Mouse (Mus musculus): ENCODE measurements around the gene Rbm44. TPM values are rescaled to one million over a fixed set of nuclear protein-coding genes. Genes with fewer than 3 reads are reported as not detected.

The Rbm44 gene
- polyA plus RNA-seq, 1 experiment from 2014 or later: 1.4 TPM

GRCm38 (mm10) chr1:91219641-91220321, 74.9 kb downstream of the Rbm44 start:
- no peaks in the 10 kb centered on the region for H3K4me1 ChIP-seq (replicated peaks; ENCODE audit: control insufficient read depth, insufficient read depth, low read length)
- no peak overlapping the region for H3K27ac ChIP-seq (ENCODE audit: low read depth, low read length)
- H3K36me3 ChIP-seq (ENCODE audit: control insufficient read depth, insufficient read depth, low read length): no peaks in the 10 kb centered on the region
- no peak overlapping the region for H3K4me3 ChIP-seq (ENCODE audit: low read depth, low read length)
- no peaks in the 10 kb centered on the region for H3K27me3 ChIP-seq (ENCODE audit: control insufficient read depth, insufficient read depth, low read length)
- DNase-seq (ENCODE audit: low spot score) (no peak), ATAC-seq (ENCODE audit: low FRiP score) (no peak)
- no peak overlapping the region for H3K4me2 ChIP-seq (replicated peaks; ENCODE audit: low read depth, low read length)
- H3K9me3 ChIP-seq (ENCODE audit: control insufficient read depth, low read length): no peaks in the 10 kb centered on the region
- 88% methylated on average over 7 of the region's 7 CpGs for WGBS
- H3K9ac ChIP-seq (ENCODE audit: low read depth, low read length): no peak overlapping the region

- H3K9ac ChIP-seq (ENCODE audit: low read depth, low read length): no peak overlapping the region
- no peaks in the 10 kb centered on the region for H3K27me3 ChIP-seq (ENCODE audit: control insufficient read depth, insufficient read depth, low read length)
- no peaks in the 10 kb centered on the region for H3K4me1 ChIP-seq (replicated peaks; ENCODE audit: control insufficient read depth, insufficient read depth, low read length)
- H3K27ac ChIP-seq (ENCODE audit: low read depth, low read length): no peak overlapping the region
- H3K4me3 ChIP-seq (ENCODE audit: low read depth, low read length): no peak overlapping the region
- H3K36me3 ChIP-seq (ENCODE audit: control insufficient read depth, insufficient read depth, low read length): no peaks in the 10 kb centered on the region
- 89% methylated on average over 3 of the region's 3 CpGs for WGBS
- no peaks in the 10 kb centered on the region for H3K9me3 ChIP-seq (ENCODE audit: control insufficient read depth, low read length)
- ATAC-seq (ENCODE audit: low FRiP score): no peak
- no peak overlapping the region for H3K4me2 ChIP-seq (replicated peaks; ENCODE audit: low read depth, low read length)
- no peak for DNase-seq (ENCODE audit: low spot score)
Measured at GRCm38 (mm10) chr1:91220322-91220672, 75.4 kb downstream of the Rbm44 start.

Other genes with a start within 250 kb of the Rbm44 start
- gene Mlph, start 230.0 kb upstream of the Rbm44 start, polyA plus RNA-seq (2014; fragmentation: Nextera tagmentation; extraction: Ambion mirVana): 0.03 TPM in 1 of 2 replicates, not detected in the other
- not detected in 2 replicates for gene Prlh, start 192.0 kb upstream of the Rbm44 start, polyA plus RNA-seq (2014; fragmentation: Nextera tagmentation; extraction: Ambion mirVana)
- gene Rab17, start 175.4 kb upstream of the Rbm44 start, polyA plus RNA-seq (2014; fragmentation: Nextera tagmentation; extraction: Ambion mirVana): 0.33 TPM in 1 of 2 replicates, not detected in the other
- 23.5 and 27.7 TPM in 2 replicates for gene Lrrfip1, start 146.4 kb upstream of the Rbm44 start, polyA plus RNA-seq (2014; fragmentation: Nextera tagmentation; extraction: Ambion mirVana)
- gene Ramp1, start 34.7 kb downstream of the Rbm44 start, polyA plus RNA-seq (2014; fragmentation: Nextera tagmentation; extraction: Ambion mirVana): 0.29 and 0.35 TPM in 2 replicates
- 88.9 and 95.2 TPM in 2 replicates for gene Ube2f, start 105.2 kb downstream of the Rbm44 start, polyA plus RNA-seq (2014; fragmentation: Nextera tagmentation; extraction: Ambion mirVana)
- 12.0 and 13.8 TPM in 2 replicates for gene Scly, start 153.2 kb downstream of the Rbm44 start, polyA plus RNA-seq (2014; fragmentation: Nextera tagmentation; extraction: Ambion mirVana)
- 0.03 TPM in 2 replicates for gene Espnl, start 177.0 kb downstream of the Rbm44 start, polyA plus RNA-seq (2014; fragmentation: Nextera tagmentation; extraction: Ambion mirVana)
- 0.06 and 0.33 TPM in 2 replicates for gene Klhl30, start 205.9 kb downstream of the Rbm44 start, polyA plus RNA-seq (2014; fragmentation: Nextera tagmentation; extraction: Ambion mirVana)
- 0.68 and 1.0 TPM in 2 replicates for gene Erfe, start 221.3 kb downstream of the Rbm44 start, polyA plus RNA-seq (2014; fragmentation: Nextera tagmentation; extraction: Ambion mirVana)

Measured in hindbrain, embryonic 11.5 days (tissue).